Mouse (Mus musculus) inflammation-experienced regulatory T-cells, adult 6 months (primary cell): ENCODE data around the gene Syt16. TPM values are rescaled to one million over a fixed set of nuclear protein-coding genes. Genes with fewer than 3 reads are reported as not detected.

Experiments
- ATAC-seq: one replicate; pipeline ENCODE4 v1.8.0; 2017
- polyA plus RNA-seq, 3 experiments: library from polyadenylated mRNA; unstranded; fragments of 100-300 nt; shearing (Covaris generic); gene quantifications; one replicate each; pipeline ENCODE4 v1.2.1; 2017

Syt16 gene
- polyA plus RNA-seq, 3 experiments from 2014 or later = not detected

DNA sequence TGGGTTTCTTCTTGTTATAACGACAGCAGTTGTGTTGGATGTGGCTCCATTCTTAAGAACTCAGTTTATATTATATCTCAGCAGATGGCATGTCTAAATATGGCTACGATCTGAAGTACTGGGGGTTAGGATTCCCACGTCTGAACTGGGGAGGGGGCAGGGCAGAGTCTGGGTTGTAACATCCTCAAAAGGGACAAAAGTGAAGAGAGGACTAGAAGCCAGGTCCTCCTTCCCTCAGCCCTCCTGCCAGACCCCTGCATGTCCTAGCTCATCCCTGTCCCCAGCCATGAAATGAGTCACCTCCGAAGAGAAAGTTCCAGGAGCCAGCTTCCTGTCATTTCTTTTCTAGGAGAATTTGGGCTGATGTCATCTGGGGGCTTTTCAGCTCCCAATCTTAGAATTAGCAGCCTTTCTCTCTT lies 111.2 kb downstream of the Syt16 start:
- no peak for ATAC-seq

DNA sequence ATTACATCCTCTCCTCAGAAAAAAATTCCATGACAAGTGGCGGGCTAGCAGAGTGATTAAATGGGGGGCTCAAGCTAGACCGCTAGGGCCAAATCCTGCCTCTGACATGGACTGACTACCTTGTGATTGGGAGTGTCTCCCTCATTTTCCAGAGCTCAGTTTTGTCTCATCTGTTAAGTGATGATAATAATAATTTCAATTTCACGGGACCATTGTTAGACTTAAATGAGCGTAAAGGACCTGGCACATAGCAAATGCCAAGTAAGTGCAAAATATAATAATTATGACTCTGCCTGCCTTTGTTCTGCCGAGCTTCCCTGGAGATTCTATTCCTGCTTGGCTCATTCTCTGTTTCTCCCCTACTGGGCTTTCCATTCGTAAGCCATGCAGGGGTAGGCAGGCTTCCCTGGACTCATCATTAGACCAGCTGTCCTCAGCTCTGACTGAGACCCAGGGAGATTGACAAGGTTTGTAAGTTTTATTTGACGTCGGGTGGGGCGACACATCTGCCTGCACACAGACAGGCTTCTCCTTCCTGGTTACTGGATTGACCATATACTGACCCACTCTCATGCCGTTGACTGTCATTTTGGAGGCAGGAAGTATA lies 112.1 kb downstream of the Syt16 start:
- no peak for ATAC-seq

DNA sequence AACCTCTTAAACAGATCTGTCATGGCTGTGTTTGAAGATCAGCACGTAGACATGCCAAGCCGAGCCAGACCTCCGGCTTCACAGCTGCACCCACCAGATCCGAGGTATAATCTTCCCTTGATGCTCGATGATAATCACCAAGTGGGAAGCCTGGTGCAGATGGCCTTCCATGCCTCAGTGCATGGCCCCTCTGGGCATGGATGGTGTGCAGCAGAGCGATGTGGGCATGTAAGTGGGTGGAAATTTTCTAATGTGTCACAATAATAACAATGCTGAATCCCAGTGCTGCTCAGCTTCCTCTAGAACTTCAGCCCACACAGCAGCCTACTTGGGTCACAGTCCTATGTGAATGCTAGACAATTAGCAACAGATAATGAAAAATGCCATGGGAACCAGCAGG lies 119.4 kb downstream of the Syt16 start:
- ATAC-seq = no peak

DNA sequence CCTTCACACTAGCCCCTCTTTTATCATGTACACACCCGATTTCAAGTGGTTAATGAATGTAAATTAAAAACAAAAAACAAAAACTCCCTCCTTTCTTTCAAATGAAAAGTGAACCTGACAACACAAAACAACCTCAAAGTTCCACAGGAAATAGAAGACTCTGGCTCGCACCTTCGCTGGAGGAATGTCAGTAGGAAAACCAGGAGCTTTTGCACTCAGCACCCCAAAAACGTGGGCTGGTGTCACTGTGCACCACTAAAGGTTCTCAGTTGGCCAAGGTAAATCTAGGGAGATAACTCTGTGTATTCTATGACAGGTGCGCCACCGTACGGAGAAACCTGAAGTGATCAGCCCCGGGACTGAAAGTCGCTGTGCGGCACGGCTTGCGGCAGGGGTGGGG lies 128.3 kb downstream of the Syt16 start:
- no peak for ATAC-seq

DNA sequence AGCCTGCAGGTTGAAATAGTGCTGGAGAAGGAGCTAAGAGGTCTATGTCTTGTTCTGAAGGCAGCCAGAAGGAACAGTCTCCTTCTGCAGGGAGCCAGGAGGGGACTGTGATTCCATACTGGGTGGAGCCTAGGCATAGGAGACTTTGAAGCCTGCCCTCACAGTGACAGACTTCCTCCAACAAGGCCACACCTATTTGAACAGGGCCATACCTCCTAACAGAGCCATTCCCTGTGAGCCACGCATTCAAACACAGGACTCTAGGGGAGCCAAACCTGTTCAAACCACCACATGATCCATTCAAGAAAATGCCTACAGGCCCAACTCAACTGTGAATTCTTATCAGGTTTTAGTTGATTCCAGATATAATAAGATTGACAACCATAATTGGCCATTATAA lies 130.8 kb downstream of the Syt16 start:
- no peak for ATAC-seq

DNA sequence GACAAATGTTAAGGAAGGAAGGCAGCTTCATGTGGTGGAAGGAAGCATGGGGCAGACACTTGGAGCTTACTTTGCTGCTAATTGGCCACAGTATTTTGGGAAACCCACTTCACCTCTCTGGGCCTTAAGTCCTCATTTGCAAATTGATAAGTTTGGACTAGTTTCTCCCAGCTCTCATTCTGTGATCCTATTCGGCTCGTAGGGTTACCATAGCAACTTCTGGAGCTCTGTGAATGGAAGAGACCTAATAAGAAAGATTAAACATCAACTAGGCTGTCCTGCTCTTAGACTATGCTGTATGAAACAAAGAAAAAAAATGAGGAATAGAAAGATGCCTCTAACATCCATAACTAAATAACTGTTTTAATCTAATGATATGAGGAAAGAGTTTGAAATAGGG lies 134.3 kb downstream of the Syt16 start:
- no peak for ATAC-seq

DNA sequence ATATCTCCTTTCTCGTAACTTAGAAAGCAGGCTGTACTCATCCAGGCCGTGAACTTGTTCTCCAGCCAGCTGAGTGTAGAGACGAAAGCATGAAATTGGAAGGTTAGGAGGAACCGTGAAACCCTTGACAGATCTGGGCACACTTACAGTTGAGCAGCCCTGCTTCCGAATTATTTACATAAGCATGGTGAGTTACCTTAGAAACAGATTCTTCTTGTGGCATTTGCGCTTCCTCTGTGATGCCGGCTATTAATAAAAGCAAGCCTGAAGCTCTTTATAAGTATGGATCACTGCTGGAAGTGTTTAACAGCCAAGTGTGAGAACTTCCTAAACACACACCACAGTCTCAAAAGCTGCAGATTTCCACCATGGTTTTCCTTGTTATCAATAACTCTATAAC lies 144.7 kb downstream of the Syt16 start:
- no peak for ATAC-seq

DNA sequence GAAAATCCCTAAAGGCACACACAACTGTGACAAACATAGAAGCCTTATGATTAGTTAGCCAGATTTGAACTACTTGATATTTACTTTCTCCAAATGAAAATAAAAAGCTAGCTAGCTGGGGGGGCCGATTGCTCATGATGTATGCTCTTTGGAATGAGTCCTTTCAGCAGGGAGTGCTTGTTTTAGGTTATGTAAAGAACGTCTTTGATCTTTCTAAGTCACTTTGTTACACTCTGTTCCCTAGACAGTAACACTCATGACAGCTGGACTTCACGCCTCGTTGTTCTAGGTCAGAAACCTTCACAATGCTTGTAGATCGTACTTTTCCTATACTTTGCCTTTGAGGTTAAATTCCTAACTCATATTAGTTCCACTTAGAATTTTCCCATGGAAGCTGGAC lies 146.9 kb downstream of the Syt16 start:
- ATAC-seq = no peak

DNA sequence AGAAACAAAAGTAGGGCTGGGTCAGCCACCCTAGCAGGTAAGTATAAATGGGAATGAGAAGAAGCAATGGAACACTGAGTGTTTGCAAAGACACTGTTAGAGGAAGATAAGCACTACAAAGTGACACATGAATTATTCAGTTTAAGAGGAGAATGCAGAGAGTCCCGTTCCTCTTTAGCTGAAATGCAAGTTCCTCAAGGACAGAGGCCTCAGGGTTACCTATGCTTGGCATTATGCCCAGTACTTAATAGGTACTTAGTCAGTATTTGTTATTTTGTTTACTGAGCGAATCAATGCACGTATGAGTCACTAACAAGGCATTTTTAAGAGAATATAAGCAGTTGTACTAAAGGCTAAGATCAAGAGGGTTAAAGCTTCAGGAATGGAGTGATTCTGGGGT lies 163.3 kb downstream of the Syt16 start:
- ATAC-seq = no peak

DNA sequence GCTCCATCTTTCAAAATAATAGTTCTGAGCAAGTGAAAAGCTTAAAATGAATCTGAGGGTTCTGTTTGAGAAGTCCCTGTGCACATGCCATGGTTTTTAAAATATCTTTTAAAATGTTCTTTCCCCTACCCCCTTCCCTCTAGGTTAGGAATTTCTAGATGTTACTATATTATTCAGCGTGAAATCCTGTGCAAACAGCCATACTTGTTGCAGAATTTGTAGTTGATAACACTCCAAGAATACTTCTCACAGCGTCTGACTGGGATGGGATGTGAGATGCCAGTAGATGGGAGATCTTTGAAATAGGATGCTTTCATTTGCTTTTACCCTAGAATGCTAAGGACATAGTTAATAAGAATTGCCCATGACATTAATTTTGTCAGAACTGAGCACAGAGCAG lies 165.6 kb downstream of the Syt16 start:
- no peak for ATAC-seq

DNA sequence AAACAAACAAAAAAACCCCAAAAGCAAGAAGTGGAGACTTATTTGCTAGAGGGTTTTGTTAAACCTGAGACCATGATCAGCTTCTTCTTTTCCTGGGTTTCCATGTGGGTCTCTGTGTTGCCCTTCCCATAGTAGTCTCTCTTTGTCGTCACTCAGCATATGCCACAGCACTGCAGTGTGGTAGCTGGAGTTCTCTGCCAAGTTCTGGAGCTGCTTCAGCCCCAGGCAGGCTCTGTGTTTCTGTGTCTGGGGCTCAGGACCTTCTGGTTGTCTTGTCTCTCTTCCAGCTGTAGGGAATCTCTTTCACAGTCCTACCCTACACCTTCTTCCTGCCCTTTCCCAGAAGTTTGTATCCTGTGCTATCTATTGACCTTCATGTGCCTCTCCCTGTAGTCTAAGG lies 173.8 kb downstream of the Syt16 start:
- ATAC-seq = no peak

DNA sequence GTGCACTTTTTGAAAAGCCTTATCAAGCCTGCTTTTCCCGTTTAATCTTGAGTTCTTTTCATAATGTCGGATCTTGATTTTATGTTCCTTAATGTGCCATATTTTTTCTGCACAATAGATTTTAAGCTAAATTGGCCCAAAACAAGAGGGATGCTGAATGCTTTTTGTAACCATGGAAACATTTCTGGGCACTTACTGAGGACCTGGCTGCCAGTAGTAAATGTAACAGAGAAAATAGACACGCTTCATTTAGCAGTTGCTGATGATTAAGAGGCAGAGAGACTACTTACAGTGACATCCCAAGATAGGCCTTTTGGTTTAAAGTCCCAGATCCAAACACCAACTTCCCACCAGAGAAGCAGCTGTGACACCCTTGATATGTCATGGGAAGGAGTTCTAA lies 176.4 kb downstream of the Syt16 start:
- ATAC-seq = no peak

DNA sequence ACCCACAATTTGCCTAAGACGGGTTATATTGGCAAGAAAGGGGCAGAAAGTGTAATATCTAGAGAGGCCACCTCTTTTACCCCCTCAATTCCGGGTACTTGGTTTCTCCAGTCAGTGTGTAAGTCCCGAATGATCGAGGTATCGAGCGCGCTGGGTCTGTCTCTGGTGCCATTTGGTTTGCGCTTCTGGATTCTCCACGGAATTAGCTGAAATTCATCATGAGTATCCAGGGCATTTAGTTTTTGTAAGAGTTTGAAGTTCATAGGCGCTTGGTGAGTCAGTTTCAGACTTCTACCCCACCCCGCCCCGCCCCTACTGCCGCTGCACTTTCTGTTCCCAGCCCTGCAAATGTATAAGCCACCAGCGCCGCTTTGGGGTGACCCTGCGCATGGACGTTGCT lies 187.1 kb downstream of the Syt16 start:
- ATAC-seq = no peak

DNA sequence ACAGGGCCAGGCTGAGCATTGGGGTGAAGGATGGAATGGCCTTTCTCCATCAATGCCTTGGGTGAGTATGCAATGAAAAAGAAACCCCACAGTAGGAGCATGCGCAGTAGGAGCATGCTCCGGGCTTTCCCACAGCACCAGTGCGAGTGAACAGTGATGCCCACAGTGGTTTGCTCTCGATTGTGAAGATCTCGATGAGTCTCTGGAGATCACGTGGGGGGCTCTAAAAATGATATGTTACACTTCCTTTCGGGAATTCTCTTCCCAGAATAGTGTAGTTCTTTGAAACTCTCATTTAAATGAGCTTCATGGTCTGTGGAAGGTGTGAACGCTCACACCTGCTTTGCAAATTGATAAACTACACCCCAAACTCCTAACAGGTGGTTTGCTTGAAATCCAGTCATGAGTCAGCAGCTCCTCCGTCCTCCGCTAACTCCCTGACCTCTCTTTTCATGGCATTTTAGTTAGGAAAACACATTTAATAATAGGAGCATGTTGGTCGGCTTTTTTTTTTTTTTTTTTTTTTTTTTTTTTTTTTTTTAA lies 190.9 kb downstream of the Syt16 start:
- no peak for ATAC-seq

DNA sequence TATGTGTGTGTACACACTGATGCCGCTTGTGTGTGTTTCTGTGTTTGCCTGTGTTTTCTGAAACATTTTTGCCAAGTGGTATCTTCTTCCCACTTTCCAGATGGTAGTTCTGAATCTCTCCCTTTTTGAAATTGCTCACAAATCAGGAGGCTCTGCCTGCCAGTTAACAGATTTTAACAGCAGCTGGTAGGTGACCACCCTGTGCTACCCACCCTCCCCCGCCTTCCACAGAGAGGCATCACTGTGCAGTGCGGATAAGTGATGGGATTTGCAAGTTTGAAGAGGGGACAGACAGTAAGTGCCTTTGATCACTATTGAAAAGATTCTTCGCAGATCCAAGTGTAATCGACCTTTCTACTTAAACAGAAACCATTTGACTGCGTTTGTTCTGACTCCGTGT lies 191.4 kb downstream of the Syt16 start:
- ATAC-seq = no peak

DNA sequence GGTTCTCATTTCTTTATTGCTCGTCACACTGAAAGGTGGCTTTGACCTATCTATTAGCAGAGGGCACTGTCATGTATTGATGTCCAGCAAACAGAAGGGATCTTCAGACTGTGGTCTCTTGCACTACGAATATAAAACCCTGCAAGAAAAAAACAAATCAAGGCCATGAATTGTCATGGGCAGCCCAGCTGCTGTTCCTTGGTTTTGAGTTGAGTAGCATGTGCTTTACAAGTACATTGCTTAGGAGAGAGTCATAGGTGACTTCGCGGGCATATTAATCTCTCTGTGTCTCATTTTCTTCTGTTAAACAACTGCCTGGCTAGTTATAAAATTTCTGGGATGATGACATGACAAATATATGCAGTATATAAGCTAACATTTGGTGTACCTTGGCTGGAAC lies 192.4 kb downstream of the Syt16 start:
- no peak for ATAC-seq

DNA sequence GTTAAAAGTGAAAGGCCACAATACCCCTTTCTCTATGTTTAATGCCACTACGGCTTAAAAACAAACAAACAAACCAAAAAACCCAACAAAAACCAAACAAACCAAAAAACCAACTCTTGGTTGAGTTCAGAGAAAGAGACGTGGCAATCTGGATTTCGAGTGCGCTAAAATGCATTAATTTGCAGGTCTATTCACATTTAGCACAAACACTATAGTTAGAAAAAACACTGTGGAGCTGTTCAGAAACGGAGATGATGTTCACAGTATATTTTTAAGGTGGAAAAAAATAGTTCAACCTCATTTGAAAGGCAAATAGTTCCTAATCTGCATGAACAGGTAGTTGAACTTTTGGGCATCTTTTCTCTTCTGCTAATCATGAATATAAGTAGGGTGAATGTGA lies 192.8 kb downstream of the Syt16 start:
- ATAC-seq = no peak

DNA sequence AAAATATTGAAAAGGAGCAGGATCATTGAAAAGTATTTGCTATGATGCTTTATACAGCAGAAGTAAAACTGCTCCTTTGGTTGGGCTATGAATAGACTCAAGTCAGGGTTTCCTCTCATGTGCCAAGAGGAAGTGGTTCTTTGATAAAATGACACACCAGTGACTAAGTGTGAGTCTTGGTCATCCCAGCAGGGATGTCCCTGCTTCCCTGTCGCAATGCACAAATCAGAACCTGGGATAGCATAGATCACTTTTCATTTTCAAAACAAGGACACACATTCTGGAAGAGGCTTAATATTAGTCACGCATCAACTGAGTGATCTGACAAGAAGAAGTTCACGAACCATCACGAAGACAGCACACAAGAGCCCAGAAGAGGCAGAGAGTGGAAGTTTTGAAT lies 195.1 kb downstream of the Syt16 start:
- no peak for ATAC-seq

DNA sequence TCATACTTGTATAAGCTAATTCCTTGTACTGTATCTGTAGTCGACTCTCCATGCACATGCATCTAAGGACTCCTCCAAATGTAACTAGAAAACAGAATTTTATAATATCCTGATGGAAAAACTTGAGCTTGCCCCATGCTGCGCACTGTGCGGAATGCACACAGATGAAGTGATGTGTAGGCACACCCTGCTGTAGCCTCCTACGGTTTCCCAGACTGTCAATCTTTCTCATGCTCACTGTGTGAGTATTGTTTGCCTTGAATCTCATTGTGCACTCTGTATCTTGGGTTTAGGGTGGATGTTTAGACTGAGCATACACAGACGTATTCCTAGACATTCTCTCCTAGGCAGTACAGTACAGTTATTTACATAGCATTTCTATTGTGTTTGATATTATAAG lies 203.9 kb downstream of the Syt16 start:
- no peak for ATAC-seq

DNA sequence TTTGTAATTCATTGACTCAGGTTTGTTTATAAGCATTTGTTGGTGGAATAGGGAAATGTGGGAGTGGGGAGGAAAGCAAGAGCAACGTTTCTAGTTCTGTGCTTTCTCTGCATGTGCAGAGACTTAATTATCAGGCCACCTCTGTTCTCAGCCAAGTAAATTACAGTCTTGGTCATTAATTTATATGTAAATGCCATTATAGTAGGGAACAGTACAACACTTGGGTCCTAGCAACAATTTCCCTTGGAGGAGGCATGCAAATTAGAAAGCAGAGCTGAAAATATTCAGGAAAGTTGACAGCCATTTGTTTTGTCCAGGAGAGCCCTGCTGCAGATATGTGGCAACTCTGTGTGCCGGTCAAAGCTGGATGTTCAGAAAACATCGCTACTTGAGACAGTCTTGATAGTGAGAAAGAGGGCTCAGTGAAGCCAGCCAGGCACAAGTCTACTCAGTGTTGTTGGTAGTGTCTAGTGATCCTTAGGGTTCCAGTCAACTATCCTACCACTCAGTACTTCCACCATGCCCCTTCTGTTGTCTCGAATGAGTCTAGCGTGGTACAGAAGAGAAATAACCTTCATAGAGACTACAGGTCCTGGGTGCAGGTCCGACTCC lies 205.1 kb downstream of the Syt16 start:
- no peak for ATAC-seq

DNA sequence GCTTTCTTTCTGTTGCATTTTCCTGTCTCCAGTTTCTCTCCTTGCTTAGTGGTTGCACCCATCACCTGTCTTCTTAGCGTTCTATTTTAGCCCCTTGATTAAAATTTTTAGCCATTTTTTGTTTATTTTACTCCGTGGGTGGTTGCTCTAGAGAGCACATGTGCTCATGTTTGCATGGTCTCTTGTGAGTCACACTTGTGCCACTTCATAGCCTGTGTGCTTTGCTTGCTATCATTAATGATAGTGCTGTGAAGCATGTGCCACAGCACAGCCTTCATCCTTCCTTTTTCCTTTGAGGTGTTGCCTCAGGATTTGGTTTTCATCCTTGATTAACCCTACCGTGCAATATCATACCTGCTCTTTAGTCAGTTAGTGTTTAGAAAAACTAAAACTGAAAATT lies 214.7 kb downstream of the Syt16 start:
- ATAC-seq = no peak

DNA sequence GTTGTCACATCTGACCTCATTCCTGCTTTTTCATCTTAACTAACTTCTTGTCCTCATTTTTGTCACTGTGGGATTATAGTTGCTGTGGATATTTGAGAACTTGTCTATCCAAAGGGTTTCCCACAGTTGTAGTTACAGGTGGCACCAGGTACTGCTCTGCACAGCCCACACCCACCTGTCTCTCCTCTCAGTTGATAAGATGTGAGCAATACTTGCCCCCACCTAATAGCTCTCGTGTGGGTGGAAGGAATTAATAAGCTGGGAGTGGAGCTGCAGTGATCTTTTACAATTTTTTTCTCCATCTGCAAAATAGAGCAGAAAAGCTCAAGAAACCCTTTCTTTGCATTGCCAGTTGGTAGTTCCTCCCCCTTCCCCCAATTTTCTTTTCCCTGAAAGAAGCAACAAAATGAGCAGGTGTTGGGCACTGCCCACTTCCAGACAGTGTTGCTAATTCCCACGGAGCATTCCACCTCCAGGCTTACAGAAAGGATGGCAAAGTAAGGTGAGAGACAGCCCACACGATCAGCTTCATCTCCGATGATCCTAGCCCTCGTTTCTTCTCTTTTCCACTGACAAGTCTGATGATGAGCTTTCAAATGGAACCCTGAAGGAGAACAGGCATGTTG lies 218.8 kb downstream of the Syt16 start:
- ATAC-seq = no peak

DNA sequence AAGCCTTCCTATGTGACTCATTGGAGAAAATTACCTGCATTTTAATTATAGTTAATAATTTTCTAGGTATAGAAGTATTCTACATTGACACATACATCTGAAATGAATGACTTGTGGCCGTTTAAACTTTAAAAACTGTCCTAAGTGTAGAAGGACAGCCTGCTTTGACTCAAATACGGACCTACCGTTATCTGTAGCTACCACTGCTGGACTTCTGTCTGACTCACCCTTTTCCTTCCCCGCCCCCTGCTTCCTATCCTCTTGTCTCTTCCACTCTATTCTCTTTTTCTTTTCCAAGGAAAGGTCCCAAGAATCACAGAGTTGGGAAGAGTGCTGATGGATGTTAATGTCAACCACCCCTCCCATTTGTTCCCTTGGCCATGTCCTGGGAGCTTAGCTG lies 222.4 kb downstream of the Syt16 start:
- ATAC-seq = no peak

DNA sequence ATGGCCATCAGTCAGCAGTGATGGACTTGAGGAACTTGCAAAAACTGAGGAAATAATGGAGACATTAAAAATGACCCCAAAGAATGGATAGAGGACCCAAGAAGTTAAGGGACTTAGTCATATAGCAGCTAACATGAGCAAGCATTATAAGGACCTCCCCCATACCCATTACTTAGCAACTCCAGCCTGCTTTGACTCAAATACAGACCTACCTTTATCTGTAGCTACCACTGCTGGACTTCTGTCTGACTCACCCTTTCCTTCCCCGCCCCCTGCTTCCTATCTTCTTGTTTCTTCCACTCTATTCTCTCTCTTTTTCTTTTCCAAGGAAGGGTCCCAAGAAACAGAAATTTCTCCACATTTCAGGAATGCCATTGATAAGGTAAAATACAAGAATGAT lies 223.2 kb downstream of the Syt16 start:
- no peak for ATAC-seq
